In the genomic region with DNA sequence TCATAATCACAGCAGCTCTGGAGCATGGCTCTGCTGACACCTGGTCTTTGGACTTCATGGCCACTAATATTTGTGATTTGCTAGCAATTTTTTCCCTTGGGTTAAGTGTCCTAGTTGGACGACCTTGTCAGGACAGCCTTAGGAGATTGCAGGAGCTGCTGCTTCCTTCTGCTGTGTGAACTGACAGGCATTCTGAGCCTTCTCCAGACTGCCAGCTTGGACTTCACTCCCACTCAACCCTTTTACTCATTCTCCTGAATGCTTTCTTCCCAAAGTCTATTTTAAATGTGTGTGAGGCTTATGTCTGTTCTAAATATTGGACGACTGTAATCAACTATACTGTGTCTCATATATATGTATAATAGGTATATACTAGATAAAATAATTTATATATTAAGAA, we compare ENCODE assay signal across 10 mouse cellular contexts.
"Had no signal": no experiment of that assay in that cellular context is flagged by ENCODE, and none has a peak within 500 bp of the region (broad histone marks: within the 10 kb centered on the region; RNA-seq: fewer than 3 reads in every experiment).

No protein-coding gene starts in this region.

- H3K4me1 ChIP-seq: limb, embryonic 13.5 days; midbrain, embryonic 12.5 days had no signal

- H3K27ac ChIP-seq: limb, embryonic 13.5 days; liver, embryonic 14.5 days; midbrain, embryonic 12.5 days; neural tube, embryonic 13.5 days had no signal

- H3K27me3 ChIP-seq: neural tube, embryonic 13.5 days had no signal

- DNase-seq: kidney, postnatal 14 days; layer of hippocampus, adult 9-11 months; layer of hippocampus, postnatal 36 days; left cerebral cortex, postnatal 4 days; lung, adult 18-20 months; thymus, postnatal 4 days had no signal

- H3K36me3 ChIP-seq: limb, embryonic 13.5 days; midbrain, embryonic 12.5 days; neural tube, embryonic 13.5 days had no signal

- H3K4me3 ChIP-seq: limb, embryonic 13.5 days; midbrain, embryonic 12.5 days; neural tube, embryonic 13.5 days had no signal
